Mouse (Mus musculus): ENCODE data around the gene Nlrp3.
"Not testable (repeated sequence)": the region's sequence is repeated elsewhere in the genome, so short reads cannot be mapped to it uniquely, and the experiment has no call there.

Gene Nlrp3

GRCm38 (mm10) chr11:59537218-59538130 is 3.9 kb upstream of the Nlrp3 start:
- no peak for DNase-seq (ENCODE audit: low spot score in 2 of 2)

- peak; percentile 25 to 39 for DNase-seq (ENCODE audit: low spot score in 2 of 2)
These were observed 3.0 kb upstream of the Nlrp3 start for GRCm38 (mm10) chr11:59538387-59538786.

- DNase-seq (ENCODE audit: low spot score in 2 of 2) = no peak
These were observed 1.2 kb upstream of the Nlrp3 start for GRCm38 (mm10) chr11:59540123-59540522.

- no peak for DNase-seq (ENCODE audit: low spot score in 2 of 2)
These were observed 1.1 kb downstream of the Nlrp3 start for GRCm38 (mm10) chr11:59542442-59542841.

GRCm38 (mm10) chr11:59543376-59543775 is 2.0 kb downstream of the Nlrp3 start:
- DNase-seq (ENCODE audit: low spot score in 2 of 2) = no peak

- no peak for DNase-seq (ENCODE audit: low spot score in 2 of 2)
These were observed 2.6 kb downstream of the Nlrp3 start for GRCm38 (mm10) chr11:59544005-59544404.

GRCm38 (mm10) chr11:59554127-59554526 is 12.8 kb downstream of the Nlrp3 start:
- DNase-seq (ENCODE audit: low spot score in 2 of 2) = no peak

- no peak for DNase-seq (ENCODE audit: low spot score in 2 of 2)
These were observed 13.2 kb downstream of the Nlrp3 start for GRCm38 (mm10) chr11:59554535-59554934.

GRCm38 (mm10) chr11:59560906-59561305 is 19.5 kb downstream of the Nlrp3 start:
- no peak for DNase-seq (ENCODE audit: low spot score in 2 of 2)

- no peak for DNase-seq (ENCODE audit: low spot score in 2 of 2)
These were observed 21.0 kb downstream of the Nlrp3 start for GRCm38 (mm10) chr11:59562336-59562735.

GRCm38 (mm10) chr11:59562837-59563236 is 21.5 kb downstream of the Nlrp3 start:
- DNase-seq (ENCODE audit: low spot score in 2 of 2) = no peak

GRCm38 (mm10) chr11:59569306-59569705 is 27.9 kb downstream of the Nlrp3 start:
- DNase-seq (ENCODE audit: low spot score in 2 of 2) = no peak

GRCm38 (mm10) chr11:59575726-59576125 is 34.4 kb downstream of the Nlrp3 start:
- DNase-seq (ENCODE audit: low spot score in 2 of 2) = no peak

- DNase-seq (ENCODE audit: low spot score in 2 of 2) = not testable (repeated sequence)
These were observed 34.8 kb downstream of the Nlrp3 start, which contains the start of gene Olfr222 for GRCm38 (mm10) chr11:59576135-59576534. Olfr222 (minus strand) TSS chr11:59576235.

GRCm38 (mm10) chr11:59584539-59584938 is 43.2 kb downstream of the Nlrp3 start:
- DNase-seq (ENCODE audit: low spot score in 2 of 2) = no peak

GRCm38 (mm10) chr11:59589496-59589895 is 48.1 kb downstream of the Nlrp3 start:
- no peak for DNase-seq (ENCODE audit: low spot score in 2 of 2)

- no peak for DNase-seq (ENCODE audit: low spot score in 2 of 2)
These were observed 51.8 kb downstream of the Nlrp3 start, which contains the start of gene Olfr223 for GRCm38 (mm10) chr11:59593189-59593588. Olfr223 (minus strand) TSS chr11:59593289.

- no peak for DNase-seq (ENCODE audit: low spot score in 2 of 2)
These were observed 54.7 kb downstream of the Nlrp3 start for GRCm38 (mm10) chr11:59596091-59596490.

GRCm38 (mm10) chr11:59596950-59597349 is 55.6 kb downstream of the Nlrp3 start:
- no peak for DNase-seq (ENCODE audit: low spot score in 2 of 2)

GRCm38 (mm10) chr11:59599211-59599610 is 57.8 kb downstream of the Nlrp3 start:
- no peak for DNase-seq (ENCODE audit: low spot score in 2 of 2)

- no peak for DNase-seq (ENCODE audit: low spot score in 2 of 2)
These were observed 59.5 kb downstream of the Nlrp3 start for GRCm38 (mm10) chr11:59600872-59601271.

- DNase-seq (ENCODE audit: low spot score in 2 of 2) = no peak
These were observed 60.9 kb downstream of the Nlrp3 start for GRCm38 (mm10) chr11:59602287-59602686.

- no peak for DNase-seq (ENCODE audit: low spot score in 2 of 2)
These were observed 70.3 kb downstream of the Nlrp3 start for GRCm38 (mm10) chr11:59611646-59612045.

Measured in frontal cortex, postnatal 10 days (tissue).